Mouse (Mus musculus) erythroblast, embryonic 14.5 days (primary cell): ENCODE measurements around the gene Atrnl1. TPM values are rescaled to one million over a fixed set of nuclear protein-coding genes. Genes with fewer than 3 reads are reported as not detected.
"Not testable (repeated sequence)": the region's sequence is repeated elsewhere in the genome, so short reads cannot be mapped to it uniquely, and the experiment has no call there.

Experiments
- H3K27me3 ChIP-seq: 2 replicates; pipeline ENCODE4 v1.6.1; 2012; ENCODE audit warnings: inconsistent platforms; ENCODE audit not compliant: control insufficient read depth
- H3K36me3 ChIP-seq: 2 replicates; pipeline ENCODE4 v1.6.1; 2012; ENCODE audit warnings: mild to moderate bottlenecking, inconsistent platforms; ENCODE audit not compliant: control insufficient read depth
- H3K4me1 ChIP-seq: 2 replicates; pipeline ENCODE4 v1.6.1; 2012; ENCODE audit warnings: inconsistent platforms; ENCODE audit not compliant: control insufficient read depth
- H3K4me3 ChIP-seq: replicated peaks from 2 replicates; pipeline ENCODE3; 2012; ENCODE audit warnings: moderate library complexity, mild to moderate bottlenecking, inconsistent platforms
- H3K9me3 ChIP-seq: 2 replicates; pipeline ENCODE4 v1.6.1; 2012; ENCODE audit warnings: low read length, inconsistent platforms, mixed read lengths; ENCODE audit not compliant: control insufficient read depth
- GATA1 ChIP-seq: IDR thresholded peaks from 2 replicates; pipeline ENCODE4 v1.6.1; 2012; ENCODE audit warnings: low read length, inconsistent platforms, mixed read lengths
- TAL1 ChIP-seq: IDR thresholded peaks from 3 replicates; pipeline ENCODE4 v1.6.1; 2012; ENCODE audit warnings: low read length, inconsistent platforms, mixed read lengths
- polyA plus RNA-seq: library from polyadenylated mRNA; stranded (reverse); fragments of >175 nt; gene quantifications from 2 replicates; pipeline ENCODE4 v1.2.3, GENCODE M21; 2012

The Atrnl1 gene
- polyA plus RNA-seq, 1 experiment: 0.02 TPM

GRCm38 (mm10) chr19:57870871-57871270 lies 260.0 kb downstream of the Atrnl1 start:
- H3K27me3 ChIP-seq: no peaks in the 10 kb centered on the region
- H3K4me1 ChIP-seq: no peaks in the 10 kb centered on the region
- TF ChIP-seq GATA1 (no peak), TAL1 (no peak)
- no peaks in the 10 kb centered on the region; the same call in 1 of the 2 replicates for H3K9me3 ChIP-seq
- no peak overlapping the region for H3K4me3 ChIP-seq
- no peaks in the 10 kb centered on the region for H3K36me3 ChIP-seq

DNA sequence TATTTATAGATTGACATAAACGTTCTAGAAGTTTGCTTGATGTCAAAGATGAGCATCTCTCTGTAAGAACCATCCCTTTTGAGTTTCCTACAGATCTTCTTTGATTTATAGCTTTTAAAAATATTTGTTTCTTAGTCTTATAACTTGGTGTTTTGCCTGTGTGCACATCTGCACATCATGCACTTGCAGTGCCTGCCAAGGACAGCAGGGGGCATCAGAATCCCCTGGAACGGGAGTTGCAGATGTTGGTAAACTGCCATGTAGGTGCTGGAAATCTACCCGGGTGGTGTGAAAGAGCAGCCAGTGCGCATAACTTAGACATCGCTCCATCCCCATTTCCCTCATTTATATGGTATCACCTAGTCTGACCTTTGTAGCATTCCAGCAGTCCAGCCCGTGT lies 265.2 kb downstream of the Atrnl1 start:
- Histone ChIP-seq H3K36me3 (no peaks in the 10 kb centered on the region), H3K4me1 (peaks cover 3% of the 10 kb centered on the region; the same call in 1 of the 2 replicates), H3K4me3 (no peak overlapping the region), H3K9me3 (no peaks in the 10 kb centered on the region), H3K27me3 (no peaks in the 10 kb centered on the region)
- TF ChIP-seq GATA1 (no peak), TAL1 (no peak)

- no peak overlapping the region for H3K4me3 ChIP-seq
- H3K27me3 ChIP-seq: no peaks in the 10 kb centered on the region
- H3K9me3 ChIP-seq: no peaks in the 10 kb centered on the region
- TF ChIP-seq GATA1 (no peak), TAL1 (no peak)
- no peaks in the 10 kb centered on the region for H3K36me3 ChIP-seq
- H3K4me1 ChIP-seq: peaks cover 9% of the 10 kb centered on the region
These were observed 266.5 kb downstream of the Atrnl1 start for GRCm38 (mm10) chr19:57877343-57877742.

- H3K9me3 ChIP-seq: no peaks in the 10 kb centered on the region
- no peak for TF ChIP-seq GATA1
- TF ChIP-seq TAL1: no peak
- no peak overlapping the region for H3K4me3 ChIP-seq
- H3K36me3 ChIP-seq: no peaks in the 10 kb centered on the region
- no peaks in the 10 kb centered on the region for H3K27me3 ChIP-seq
- H3K4me1 ChIP-seq: peaks cover 10% of the 10 kb centered on the region
These were observed 267.7 kb downstream of the Atrnl1 start for GRCm38 (mm10) chr19:57878583-57878982.

GRCm38 (mm10) chr19:57879841-57880240 lies 269.0 kb downstream of the Atrnl1 start:
- H3K27me3 ChIP-seq, H3K4me3 ChIP-seq, H3K36me3 ChIP-seq, H3K9me3 ChIP-seq: not testable (repeated sequence)
- peaks cover 10% of the 10 kb centered on the region for H3K4me1 ChIP-seq

- H3K4me3 ChIP-seq: no peak overlapping the region
- peaks cover 10% of the 10 kb centered on the region for H3K4me1 ChIP-seq
- H3K9me3 ChIP-seq: no peaks in the 10 kb centered on the region
- TF ChIP-seq TAL1: no peak
- TF ChIP-seq GATA1: no peak
- H3K27me3 ChIP-seq: no peaks in the 10 kb centered on the region
- H3K36me3 ChIP-seq: no peaks in the 10 kb centered on the region
These were observed 271.1 kb downstream of the Atrnl1 start for GRCm38 (mm10) chr19:57881927-57882326.

DNA sequence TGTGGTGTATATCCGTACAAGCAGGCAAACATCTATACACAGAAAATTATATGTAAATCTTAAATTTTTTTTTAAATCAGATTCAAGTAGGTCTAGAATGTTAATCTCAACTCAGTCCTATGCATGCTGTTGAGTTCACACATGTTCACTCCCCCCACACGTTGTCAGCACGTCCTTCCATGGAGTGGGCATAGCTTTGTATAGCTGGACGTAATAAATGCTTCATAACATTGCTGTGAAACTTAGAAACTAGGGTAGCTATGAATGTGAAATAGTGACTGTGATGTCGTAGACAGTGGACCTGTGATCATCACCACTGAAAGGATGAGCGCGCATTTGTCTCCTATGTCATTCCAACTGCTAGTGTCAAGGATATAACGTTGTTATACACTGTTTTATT lies 278.0 kb downstream of the Atrnl1 start:
- Histone ChIP-seq H3K9me3 (no peaks in the 10 kb centered on the region), H3K4me1 (no peaks in the 10 kb centered on the region), H3K4me3 (no peak overlapping the region), H3K27me3 (no peaks in the 10 kb centered on the region), H3K36me3 (no peaks in the 10 kb centered on the region)
- TF ChIP-seq GATA1 (no peak), TAL1 (no peak)

GRCm38 (mm10) chr19:57889741-57890140 lies 278.9 kb downstream of the Atrnl1 start:
- TF ChIP-seq TAL1 (no peak), GATA1 (no peak)
- no peak overlapping the region for H3K4me3 ChIP-seq
- H3K9me3 ChIP-seq: no peaks in the 10 kb centered on the region
- no peaks in the 10 kb centered on the region for H3K36me3 ChIP-seq
- no peaks in the 10 kb centered on the region for H3K27me3 ChIP-seq
- H3K4me1 ChIP-seq: peaks cover 5% of the 10 kb centered on the region

DNA sequence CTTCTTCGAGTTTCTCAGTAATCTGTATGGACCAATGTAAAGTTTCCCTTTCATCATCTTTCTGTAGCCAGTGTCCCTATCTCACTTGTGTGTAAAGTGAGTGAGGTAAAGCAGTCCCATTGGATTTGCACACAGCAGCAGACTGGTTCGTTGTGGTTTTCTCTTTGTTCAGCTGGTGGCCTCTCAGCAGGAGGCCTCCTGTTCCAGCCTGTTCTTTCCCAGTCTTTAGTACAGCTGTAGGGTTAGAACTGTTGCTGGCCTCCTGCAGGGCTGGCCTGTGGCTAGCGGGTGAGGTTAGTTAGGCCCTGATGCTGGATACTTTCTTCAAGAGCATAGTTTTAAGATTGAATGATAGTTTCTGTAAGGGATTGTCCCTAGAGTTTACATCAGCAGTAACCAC lies 280.1 kb downstream of the Atrnl1 start:
- no peak for TF ChIP-seq TAL1
- no peak for TF ChIP-seq GATA1
- Histone ChIP-seq H3K4me3 (no peak overlapping the region), H3K36me3 (no peaks in the 10 kb centered on the region)

DNA sequence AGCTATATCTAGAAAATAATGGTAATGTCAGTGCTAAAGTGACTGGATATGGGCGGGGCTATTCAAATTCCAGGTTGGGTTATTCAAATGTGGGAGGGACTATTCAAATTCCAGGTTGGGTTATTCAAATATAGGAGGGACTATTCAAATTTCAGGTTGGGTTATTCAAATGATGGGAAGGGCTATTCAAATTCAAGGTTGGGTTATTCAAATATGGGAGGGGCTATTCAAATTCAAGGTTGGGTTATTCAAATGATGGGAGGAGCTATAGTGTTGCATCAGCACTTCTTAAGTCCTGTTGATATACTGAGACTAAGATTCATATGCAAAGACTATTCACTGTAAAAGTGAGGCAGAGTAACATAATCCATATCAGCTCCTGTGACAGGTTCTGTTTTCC lies 283.4 kb downstream of the Atrnl1 start:
- no peaks in the 10 kb centered on the region for H3K36me3 ChIP-seq
- H3K4me3 ChIP-seq: no peak overlapping the region
- no peak for TF ChIP-seq TAL1
- TF ChIP-seq GATA1: no peak
- no peaks in the 10 kb centered on the region for H3K27me3 ChIP-seq
- peaks cover 5% of the 10 kb centered on the region for H3K4me1 ChIP-seq
- no peaks in the 10 kb centered on the region for H3K9me3 ChIP-seq

More for the DNA sequence above, 280.1 kb downstream of the Atrnl1 start:
- H3K4me1 ChIP-seq: peaks cover 5% of the 10 kb centered on the region
- H3K9me3 ChIP-seq: no peaks in the 10 kb centered on the region
- H3K27me3 ChIP-seq: no peaks in the 10 kb centered on the region
